Mouse (Mus musculus) embryonic fibroblast, embryonic 13.5 days (primary cell): ENCODE measurements around the gene Fancc.
A peak's percentile ranks its signal among the peaks of the same experiment; 100 is the strongest.

Experiments used
- CTCF ChIP-seq: IDR thresholded peaks from 2 replicates; pipeline ENCODE4 v1.5.1; 2011; ENCODE audit warnings: mild to moderate bottlenecking, control low read depth, low read length, moderate library complexity, borderline replicate concordance; ENCODE audit not compliant: insufficient read depth
- POLR2A ChIP-seq: IDR thresholded peaks from 2 replicates; pipeline ENCODE4 v1.6.1; 2011; ENCODE audit warnings: low read depth, mild to moderate bottlenecking, control low read depth, low read length, moderate library complexity

DNA sequence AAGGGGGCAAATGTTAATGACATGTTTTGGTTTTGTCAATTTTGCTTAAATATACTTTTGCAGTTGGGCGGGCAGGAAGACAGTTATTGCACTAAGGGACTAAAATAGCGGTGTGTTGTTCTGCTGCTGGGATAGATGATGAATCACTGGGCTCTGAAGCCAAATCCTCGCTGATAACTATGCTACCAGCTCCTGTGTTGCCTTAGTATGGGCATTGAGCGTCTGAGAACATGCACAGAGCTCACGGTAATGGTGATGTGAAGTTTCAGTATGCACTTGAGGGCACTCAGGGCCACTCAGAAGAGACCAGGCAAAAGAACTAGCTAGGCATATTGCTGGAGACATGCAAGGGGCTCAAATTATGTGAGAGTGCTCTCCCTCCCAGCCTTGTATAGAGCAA is 256.2 kb downstream of the Fancc start:
- TF ChIP-seq CTCF (no peak), POLR2A (peak; percentile 65; the same call in 1 of the 2 replicates)
